Mouse (Mus musculus) fat pad, adult 2 months (tissue): Measurements from ENCODE around the gene Amd1.

ENCODE experiments used
- DNase-seq: peaks from one replicate; pipeline ENCODE4 v3.0.0-alpha.2; 2011; ENCODE audit warnings: low read depth, low spot score; ENCODE audit errors: extremely low read depth

Gene Amd1

GRCm38 (mm10) chr10:40257414-40258255 is 44.4 kb downstream of the Amd1 start, which contains the start of gene Gtf3c6:
Gene Gtf3c6 (minus strand): TSS chr10:40258108.
- no peak for DNase-seq

- no peak for DNase-seq
These were observed 45.3 kb downstream of the Amd1 start for GRCm38 (mm10) chr10:40256716-40257115.

- DNase-seq = no peak
These were observed 51.0 kb downstream of the Amd1 start for GRCm38 (mm10) chr10:40250969-40251368.

- no peak for DNase-seq
These were observed 52.4 kb downstream of the Amd1 start for GRCm38 (mm10) chr10:40249625-40250024.

GRCm38 (mm10) chr10:40247166-40247716 is 54.7 kb downstream of the Amd1 start:
- DNase-seq = no peak

GRCm38 (mm10) chr10:40246374-40247165 is 55.4 kb downstream of the Amd1 start, which contains the start of gene Rpf2:
Gene Rpf2 (minus strand): TSS chr10:40247036.
- no peak for DNase-seq

GRCm38 (mm10) chr10:40237826-40238225 is 64.2 kb downstream of the Amd1 start:
- DNase-seq = no peak
